Mouse (Mus musculus) heart, adult 18-20 months (tissue): ENCODE results near the gene Tmem131l. TPM values are rescaled to one million over a fixed set of nuclear protein-coding genes. Genes with fewer than 3 reads are reported as not detected.

Experiments
- DNase-seq, 2 experiments: peaks; one replicate each; pipeline ENCODE4 v3.0.0; 2021 to 2022; ENCODE audit warnings: mixed read lengths in 1 of 2
- total RNA-seq, 2 experiments: library from RNA; stranded (reverse); gene quantifications; 2 replicates each; pipeline ENCODE4 v1.2.3; 2021

Gene Tmem131l
- total RNA-seq, 2 experiments from 2014 or later = 17.1 to 24.2 TPM

- DNase-seq = peak; percentile 67 to 69
Observed at GRCm38 (mm10) chr3:84048729-84049175, 8.8 kb upstream of the Tmem131l start.

- DNase-seq = no peak
Observed at GRCm38 (mm10) chr3:84046206-84046605, 6.2 kb upstream of the Tmem131l start.

GRCm38 (mm10) chr3:84041739-84042138 lies 1.8 kb upstream of the Tmem131l start:
- DNase-seq = no peak

GRCm38 (mm10) chr3:84040476-84041082 lies 604 bp upstream of the Tmem131l start:
- DNase-seq = peak; percentile 76 to 77

- peak; percentile 61 to 70 for DNase-seq
Observed at GRCm38 (mm10) chr3:84038981-84039645, 862 bp downstream of the Tmem131l start.

GRCm38 (mm10) chr3:84038126-84038525 lies 1.8 kb downstream of the Tmem131l start:
- DNase-seq = no peak

- DNase-seq = no peak
Observed at GRCm38 (mm10) chr3:84037536-84037935, 2.4 kb downstream of the Tmem131l start.

- no peak for DNase-seq
Observed at GRCm38 (mm10) chr3:84036866-84037265, 3.1 kb downstream of the Tmem131l start.

- no peak for DNase-seq
Observed at GRCm38 (mm10) chr3:84035728-84036364, 4.1 kb downstream of the Tmem131l start.

GRCm38 (mm10) chr3:84034115-84034780 lies 5.7 kb downstream of the Tmem131l start:
- no peak for DNase-seq

- DNase-seq = no peak
Observed at GRCm38 (mm10) chr3:84032933-84033730, 6.8 kb downstream of the Tmem131l start.

GRCm38 (mm10) chr3:84032419-84032818 lies 7.6 kb downstream of the Tmem131l start:
- DNase-seq = no peak

- no peak for DNase-seq
Observed at GRCm38 (mm10) chr3:84031216-84031615, 8.8 kb downstream of the Tmem131l start.

GRCm38 (mm10) chr3:84028968-84029367 lies 11.0 kb downstream of the Tmem131l start:
- no peak for DNase-seq

- no peak for DNase-seq
Observed at GRCm38 (mm10) chr3:84027691-84028159, 12.2 kb downstream of the Tmem131l start.

- DNase-seq = no peak
Observed at GRCm38 (mm10) chr3:84024512-84025072, 15.4 kb downstream of the Tmem131l start.

- peak in 1 of 2 experiments; percentile 22 for DNase-seq
Observed at GRCm38 (mm10) chr3:84022723-84023122, 17.3 kb downstream of the Tmem131l start.

- DNase-seq = no peak
Observed at GRCm38 (mm10) chr3:84022201-84022584, 17.8 kb downstream of the Tmem131l start.

- no peak for DNase-seq
Observed at GRCm38 (mm10) chr3:84021217-84022200, 18.5 kb downstream of the Tmem131l start.

GRCm38 (mm10) chr3:84020528-84020927 lies 19.4 kb downstream of the Tmem131l start:
- no peak for DNase-seq
